Comparison of ENCODE assay signal across 10 mouse cellular contexts in genomic region chr17:24676187-24676586, GRCm38 (mm10). TPM values are rescaled to one million over a fixed set of nuclear protein-coding genes. Genes with fewer than 3 reads are reported as not detected.
DNase-seq lines count a peak whose midpoint lies in the region; ATAC-seq and TF ChIP-seq lines count a peak whose summit lies in the region.
"Had no signal": no experiment of that assay in that cellular context is flagged by ENCODE, and none has a peak within 500 bp of the region (broad histone marks: within the 10 kb centered on the region; RNA-seq: fewer than 3 reads in every experiment).

No protein-coding gene starts in this region.

- peaks cover 57% of the 10 kb centered on the region for H3K36me3 ChIP-seq in intestine, postnatal 0 days (ENCODE audit: control insufficient read depth, insufficient read depth)
- peaks cover 23% of the 10 kb centered on the region for H3K36me3 ChIP-seq in intestine, embryonic 16.5 days (ENCODE audit: control insufficient read depth, insufficient read depth, low read length)
- peaks cover 74% of the 10 kb centered on the region for H3K36me3 ChIP-seq in E14TG2a.4 (ENCODE audit: insufficient read depth, low read length)
- H3K36me3 ChIP-seq in forebrain, embryonic 15.5 days: peaks cover 45% of the 10 kb centered on the region

- TF ChIP-seq CTCF in intestine, postnatal 0 days (IDR thresholded peaks at IDR 0.05; ENCODE audit: low read depth): peak; percentile 90
- TF ChIP-seq CTCF in E14TG2a.4 (conservative IDR thresholded peaks at IDR 0.05; ENCODE audit: low read length): peak; percentile 56

- no peaks in the 10 kb centered on the region for H3K27me3 ChIP-seq in intestine, postnatal 0 days (replicated peaks; ENCODE audit: control insufficient read depth, insufficient read depth, low read length)
- H3K27me3 ChIP-seq in intestine, embryonic 16.5 days (replicated peaks; ENCODE audit: control insufficient read depth, insufficient read depth, low read length): no peaks in the 10 kb centered on the region
- H3K27me3 ChIP-seq in E14TG2a.4 (ENCODE audit: insufficient read depth, low read length): no peaks in the 10 kb centered on the region
- H3K27me3 ChIP-seq in forebrain, embryonic 15.5 days: no peaks in the 10 kb centered on the region
- H3K27me3 ChIP-seq: embryonic facial prominence, embryonic 15.5 days had no signal

- no peaks in the 10 kb centered on the region for H3K9me3 ChIP-seq in intestine, postnatal 0 days (ENCODE audit: control insufficient read depth)
- no peaks in the 10 kb centered on the region for H3K9me3 ChIP-seq in intestine, embryonic 16.5 days (ENCODE audit: control insufficient read depth, low read length)
- no peaks in the 10 kb centered on the region for H3K9me3 ChIP-seq in E14TG2a.4 (ENCODE audit: low read length)
- H3K9me3 ChIP-seq in forebrain, embryonic 15.5 days: no peaks in the 10 kb centered on the region
- H3K9me3 ChIP-seq: embryonic facial prominence, embryonic 15.5 days had no signal

- no peak overlapping the region for H3K27ac ChIP-seq in intestine, postnatal 0 days (ENCODE audit: low read depth, low read length)
- no peak overlapping the region for H3K27ac ChIP-seq in intestine, embryonic 16.5 days (ENCODE audit: low read length)
- no peak overlapping the region for H3K27ac ChIP-seq in forebrain, embryonic 15.5 days (replicated peaks)
- H3K27ac ChIP-seq: embryonic facial prominence, embryonic 15.5 days; macrophage had no signal

- no peak overlapping the region for H3K4me2 ChIP-seq in intestine, postnatal 0 days (replicated peaks; ENCODE audit: low read depth)
- no peak overlapping the region for H3K4me2 ChIP-seq in intestine, embryonic 16.5 days (ENCODE audit: low read depth, low read length)
- no peak overlapping the region for H3K4me2 ChIP-seq in forebrain, embryonic 15.5 days (replicated peaks)
- H3K4me2 ChIP-seq: embryonic facial prominence, embryonic 15.5 days had no signal

- H3K4me3 ChIP-seq in intestine, postnatal 0 days (ENCODE audit: low read depth, low read length): no peak overlapping the region
- H3K4me3 ChIP-seq in intestine, embryonic 16.5 days (ENCODE audit: low read length): no peak overlapping the region
- H3K4me3 ChIP-seq in E14TG2a.4 (replicated peaks; ENCODE audit: low read length): 0 out of 2 replicates have a peak overlapping the region, but pooled peaks have one; percentile 3
- H3K4me3 ChIP-seq in forebrain, embryonic 15.5 days: no peak overlapping the region
- H3K4me3 ChIP-seq: embryonic facial prominence, embryonic 15.5 days had no signal

- no peak; the same call in 1 of the 2 replicates for ATAC-seq in intestine, postnatal 0 days
- ATAC-seq in intestine, embryonic 16.5 days: no peak
- ATAC-seq in forebrain, embryonic 15.5 days (replicated peaks): 0 out of 2 replicates have a peak, but pooled peaks have one; percentile 23
- ATAC-seq in megakaryocyte-erythroid progenitor cell, adult 5-6 weeks (replicated peaks; ENCODE audit: low FRiP score, low TSS enrichment, poor library complexity, severe bottlenecking): peak; percentile 53; the same call in 1 of the 2 replicates

- DNase-seq in c-Kit-positive CD71-negative TER-119-negative erythroid progenitor cells, embryonic 14.5 days (ENCODE audit: low read depth): peak; percentile 75
- DNase-seq in kidney, postnatal 25 days: peak; percentile 70 to 82
- DNase-seq in thymus, postnatal 0 days (ENCODE audit: low spot score): peak; percentile 78

- WGBS in intestine, postnatal 0 days: 58% methylated on average over 2 of the region's 2 CpGs
- WGBS in intestine, embryonic 16.5 days: 63% methylated on average over 2 of the region's 2 CpGs
- WGBS in forebrain, embryonic 15.5 days: 48% methylated on average over 2 of the region's 2 CpGs

- H3K9ac ChIP-seq in intestine, postnatal 0 days (ENCODE audit: low read depth, low read length): no peak overlapping the region
- no peak overlapping the region for H3K9ac ChIP-seq in intestine, embryonic 16.5 days (ENCODE audit: low read depth, low read length)
- no peak overlapping the region for H3K9ac ChIP-seq in forebrain, embryonic 15.5 days (replicated peaks)
- H3K9ac ChIP-seq: embryonic facial prominence, embryonic 15.5 days had no signal

- peaks cover 8% of the 10 kb centered on the region; the same call in 1 of the 2 replicates for H3K4me1 ChIP-seq in intestine, postnatal 0 days (replicated peaks; ENCODE audit: control insufficient read depth, insufficient read depth, low read length)
- H3K4me1 ChIP-seq in intestine, embryonic 16.5 days (ENCODE audit: control insufficient read depth, insufficient read depth, low read length): peaks cover 15% of the 10 kb centered on the region
- H3K4me1 ChIP-seq in E14TG2a.4 (replicated peaks; ENCODE audit: low read depth, low read length): peaks cover 74% of the 10 kb centered on the region
- H3K4me1 ChIP-seq in forebrain, embryonic 15.5 days: peaks cover 15% of the 10 kb centered on the region

RNA-seq across cellular contexts. Expression of gene Zfp598, which starts 6.7 kb away (rescaled TPM):
- polyA plus RNA-seq in intestine, postnatal 0 days (2015; fragmentation: Nextera tagmentation; extraction: Ambion mirVana): 13.4 and 13.5 TPM in 2 replicates
- polyA plus RNA-seq in intestine, embryonic 16.5 days (2015; fragmentation: Nextera tagmentation; extraction: Ambion mirVana): 11.0 and 15.4 TPM in 2 replicates
- polyA plus RNA-seq in forebrain, embryonic 15.5 days (2015; fragmentation: Nextera tagmentation; extraction: Ambion mirVana): 19.1 and 20.9 TPM in 2 replicates
- total RNA-seq in megakaryocyte-erythroid progenitor cell, adult 5-6 weeks (2014; fragmentation: Nextera tagmentation): 44.9 and 65.2 TPM in 2 replicates
- total RNA-seq in megakaryocyte-erythroid progenitor cell, adult 5-6 weeks (2017): 24.7 and 32.1 TPM in 2 replicates
- 11.6 and 14.5 TPM in 2 replicates for polyA plus RNA-seq in thymus, postnatal 0 days (2015; fragmentation: Nextera tagmentation; extraction: Ambion mirVana)

RNA-seq across cellular contexts. Expression of gene Syngr3, which starts 13.6 kb away (rescaled TPM):
- polyA plus RNA-seq in intestine, postnatal 0 days (2015; fragmentation: Nextera tagmentation; extraction: Ambion mirVana): 6.0 and 6.2 TPM in 2 replicates
- polyA plus RNA-seq in intestine, embryonic 16.5 days (2015; fragmentation: Nextera tagmentation; extraction: Ambion mirVana): 6.0 and 6.9 TPM in 2 replicates
- 134 and 145 TPM in 2 replicates for polyA plus RNA-seq in forebrain, embryonic 15.5 days (2015; fragmentation: Nextera tagmentation; extraction: Ambion mirVana)
- total RNA-seq in megakaryocyte-erythroid progenitor cell, adult 5-6 weeks (2014; fragmentation: Nextera tagmentation): not detected in 2 replicates
- total RNA-seq in megakaryocyte-erythroid progenitor cell, adult 5-6 weeks (2017): not detected in 2 replicates
- polyA plus RNA-seq in thymus, postnatal 0 days (2015; fragmentation: Nextera tagmentation; extraction: Ambion mirVana): 0.09 and 0.13 TPM in 2 replicates

RNA-seq across cellular contexts. Expression of gene Npw, which starts 17.9 kb away (rescaled TPM):
- 0.20 TPM in 1 of 2 replicates, not detected in the other for polyA plus RNA-seq in intestine, postnatal 0 days (2015; fragmentation: Nextera tagmentation; extraction: Ambion mirVana)
- 0.29 TPM in 1 of 2 replicates, not detected in the other for polyA plus RNA-seq in intestine, embryonic 16.5 days (2015; fragmentation: Nextera tagmentation; extraction: Ambion mirVana)
- polyA plus RNA-seq in forebrain, embryonic 15.5 days (2015; fragmentation: Nextera tagmentation; extraction: Ambion mirVana): not detected in 2 replicates
- 2.0 TPM in 1 of 2 replicates, not detected in the other for total RNA-seq in megakaryocyte-erythroid progenitor cell, adult 5-6 weeks (2014; fragmentation: Nextera tagmentation)
- not detected in 2 replicates for total RNA-seq in megakaryocyte-erythroid progenitor cell, adult 5-6 weeks (2017)
- 0.21 TPM in 1 of 2 replicates, not detected in the other for polyA plus RNA-seq in thymus, postnatal 0 days (2015; fragmentation: Nextera tagmentation; extraction: Ambion mirVana)
- polyA plus RNA-seq: macrophage had no signal

RNA-seq across cellular contexts. Expression of gene Gfer, which starts 19.8 kb away (rescaled TPM):
- 42.0 and 42.2 TPM in 2 replicates for polyA plus RNA-seq in intestine, postnatal 0 days (2015; fragmentation: Nextera tagmentation; extraction: Ambion mirVana)
- 47.3 and 48.5 TPM in 2 replicates for polyA plus RNA-seq in intestine, embryonic 16.5 days (2015; fragmentation: Nextera tagmentation; extraction: Ambion mirVana)
- 38.7 TPM in 2 replicates for polyA plus RNA-seq in forebrain, embryonic 15.5 days (2015; fragmentation: Nextera tagmentation; extraction: Ambion mirVana)
- total RNA-seq in megakaryocyte-erythroid progenitor cell, adult 5-6 weeks (2014; fragmentation: Nextera tagmentation): 39.2 and 44.6 TPM in 2 replicates
- 67.2 and 87.0 TPM in 2 replicates for total RNA-seq in megakaryocyte-erythroid progenitor cell, adult 5-6 weeks (2017)
- 36.0 and 36.2 TPM in 2 replicates for polyA plus RNA-seq in thymus, postnatal 0 days (2015; fragmentation: Nextera tagmentation; extraction: Ambion mirVana)

RNA-seq across cellular contexts. Expression of gene Noxo1, which starts 19.8 kb away (rescaled TPM):
- polyA plus RNA-seq in intestine, postnatal 0 days (2015; fragmentation: Nextera tagmentation; extraction: Ambion mirVana): 32.4 and 38.0 TPM in 2 replicates
- 17.7 and 19.0 TPM in 2 replicates for polyA plus RNA-seq in intestine, embryonic 16.5 days (2015; fragmentation: Nextera tagmentation; extraction: Ambion mirVana)
- polyA plus RNA-seq in forebrain, embryonic 15.5 days (2015; fragmentation: Nextera tagmentation; extraction: Ambion mirVana): 1.4 and 2.0 TPM in 2 replicates
- total RNA-seq in megakaryocyte-erythroid progenitor cell, adult 5-6 weeks (2014; fragmentation: Nextera tagmentation): 3.5 TPM in 1 of 2 replicates, not detected in the other
- 0.53 and 2.0 TPM in 2 replicates for total RNA-seq in megakaryocyte-erythroid progenitor cell, adult 5-6 weeks (2017)
- 2.3 and 3.0 TPM in 2 replicates for polyA plus RNA-seq in thymus, postnatal 0 days (2015; fragmentation: Nextera tagmentation; extraction: Ambion mirVana)

Comparison
In these comparisons a context has a peak if more than half of its experiments do, and no peak if none do; other contexts are left out.
1. ATAC-seq: peak in forebrain, embryonic 15.5 days (single experiment) and megakaryocyte-erythroid progenitor cell, adult 5-6 weeks (single experiment); none in intestine, postnatal 0 days (single experiment) and intestine, embryonic 16.5 days (single experiment).
2. RNA of gene Syngr3, which starts 13.6 kb away (polyA plus RNA-seq): 134 to 145 TPM in forebrain, embryonic 15.5 days; 6.0 to 6.9 TPM in intestine, embryonic 16.5 days, 6.0 to 6.2 TPM in intestine, postnatal 0 days and 0.09 to 0.13 TPM in thymus, postnatal 0 days; every median in the first group is over 10 times any median in the second.
3. Peak in every context shown above with its lines, with median percentiles within 50 percentile points of each other: DNase-seq.